Mouse (Mus musculus) MEL (cell line): Measurements from ENCODE around the gene Ephx1.

Experiments used
- CHD2 ChIP-seq: IDR thresholded peaks from 2 replicates; pipeline ENCODE4 v1.6.1; 2011; ENCODE audit warnings: low read length, improper control_type of control experiment
- CTCF ChIP-seq, 3 experiments: IDR thresholded peaks in 2 of 3; conservative IDR thresholded peaks in 1 of 3; 2 replicates each; pipeline ENCODE4 v1.5.1; 2011 to 2012; ENCODE audit warnings: low read length in 3 of 3, low read depth in 2 of 3, mild to moderate bottlenecking in 2 of 3, improper control_type of control experiment in 1 of 3, inconsistent platforms in 1 of 3, mixed read lengths in 1 of 3, moderate library complexity in 1 of 3; ENCODE audit not compliant: control insufficient read depth in 1 of 3, insufficient read depth in 1 of 3, poor library complexity in 1 of 3, severe bottlenecking in 1 of 3
- E2F4 ChIP-seq: IDR thresholded peaks from 2 replicates; pipeline ENCODE4 v1.6.1; 2011; ENCODE audit warnings: low read depth, low read length, improper control_type of control experiment, borderline replicate concordance
- EP300 ChIP-seq, 2 experiments: IDR thresholded peaks; 2 replicates each; pipeline ENCODE4 v1.6.1; 2011; ENCODE audit warnings: improper control_type of control experiment in 2 of 2, low read length in 2 of 2, low read depth in 1 of 2, mild to moderate bottlenecking in 1 of 2
- GATA1 ChIP-seq: IDR thresholded peaks from 2 replicates; pipeline ENCODE4 v1.6.1; 2011; ENCODE audit warnings: low read depth, low read length, improper control_type of control experiment
- HCFC1 ChIP-seq: IDR thresholded peaks from 2 replicates; pipeline ENCODE4 v1.6.1; 2012; ENCODE audit warnings: low read depth, mild to moderate bottlenecking, inconsistent platforms, low read length, improper control_type of control experiment, moderate library complexity
- MAX ChIP-seq: IDR thresholded peaks from 2 replicates; pipeline ENCODE4 v1.6.1; 2011; ENCODE audit warnings: low read length, improper control_type of control experiment
- MEF2A ChIP-seq: IDR thresholded peaks from 2 replicates; pipeline ENCODE4 v1.6.1; 2014; ENCODE audit warnings: low read depth, mild to moderate bottlenecking, inconsistent platforms, low read length, improper control_type of control experiment; ENCODE audit not compliant: poor library complexity, insufficient replicate concordance, severe bottlenecking; ENCODE audit errors: extremely low read depth
- MYB ChIP-seq: IDR thresholded peaks from 2 replicates; pipeline ENCODE4 v1.6.1; 2011; ENCODE audit warnings: mild to moderate bottlenecking, low read depth, low read length, improper control_type of control experiment
- POLR2A ChIP-seq, 2 experiments: IDR thresholded peaks; 2 replicates each; pipeline ENCODE4 v1.6.1; 2011 to 2012; ENCODE audit warnings: low read length in 2 of 2, mild to moderate bottlenecking in 2 of 2, control low read depth in 1 of 2, improper control_type of control experiment in 1 of 2, low read depth in 1 of 2, moderate library complexity in 1 of 2; ENCODE audit not compliant: control insufficient read depth in 1 of 2, insufficient read depth in 1 of 2, poor library complexity in 1 of 2
- RCOR1 ChIP-seq: IDR thresholded peaks from 2 replicates; pipeline ENCODE4 v1.6.1; 2012; ENCODE audit warnings: low read depth, mild to moderate bottlenecking, inconsistent platforms, low read length, improper control_type of control experiment
- TCF12 ChIP-seq: IDR thresholded peaks from 2 replicates; pipeline ENCODE4 v1.6.1; 2014; ENCODE audit warnings: low read depth, mild to moderate bottlenecking, inconsistent platforms, low read length, improper control_type of control experiment, moderate library complexity
- ZC3H11A ChIP-seq: IDR thresholded peaks from 2 replicates; pipeline ENCODE4 v1.6.1; 2012; ENCODE audit warnings: low read depth, mild to moderate bottlenecking, inconsistent platforms, low read length, improper control_type of control experiment

- no peak for TF ChIP-seq MAX
- TF ChIP-seq POLR2A (IDR thresholded peaks at IDR 0.05; ENCODE audit: control insufficient read depth in 1 of 2, insufficient read depth in 1 of 2, low read depth in 1 of 2, low read length in 2 of 2, poor library complexity in 1 of 2): no peak
- TF ChIP-seq RCOR1: no peak
- TF ChIP-seq MEF2A: no peak
- TF ChIP-seq CTCF (IDR thresholded peaks at IDR 0.05 in 2 of 3, conservative IDR thresholded peaks at IDR 0.05 in 1 of 3; ENCODE audit: control insufficient read depth in 1 of 3, insufficient read depth in 1 of 3, low read depth in 2 of 3, low read length in 3 of 3, poor library complexity in 1 of 3, severe bottlenecking in 1 of 3): no peak
- TF ChIP-seq CHD2: no peak
- no peak for TF ChIP-seq EP300 (IDR thresholded peaks at IDR 0.05; ENCODE audit: low read depth in 1 of 2, low read length in 2 of 2)
- no peak for TF ChIP-seq TCF12
- no peak for TF ChIP-seq GATA1
- no peak for TF ChIP-seq E2F4
- TF ChIP-seq HCFC1: no peak
- TF ChIP-seq ZC3H11A: no peak
- no peak for TF ChIP-seq MYB
Observed at GRCm38 (mm10) chr1:180931106-180931505, 89.6 kb downstream of the Ephx1 start.
